Mouse (Mus musculus) cortical plate, adult 2 months (tissue): ENCODE data around the gene Tomm22.

Experiments used
- CTCF ChIP-seq: fragments of 200-500 bp; IDR thresholded peaks from 2 replicates; pipeline ENCODE4 v1.5.1; 2011; ENCODE audit warnings: mild to moderate bottlenecking, control low read depth, low read length; ENCODE audit not compliant: insufficient read depth; ENCODE audit errors: extremely low read depth
- POLR2A ChIP-seq: fragments of 200-500 bp; IDR thresholded peaks from 2 replicates; pipeline ENCODE4 v1.6.1; 2011; ENCODE audit warnings: mild to moderate bottlenecking, low read length, control low read depth; ENCODE audit not compliant: insufficient read depth; ENCODE audit errors: extremely low read depth

GRCm38 (mm10) chr15:79688268-79688956 is 17.8 kb downstream of the Tomm22 start:
- TF ChIP-seq CTCF (no peak), POLR2A (no peak)
